Mouse (Mus musculus): Measurements from ENCODE around the gene Ccdc51. TPM values are rescaled to one million over a fixed set of nuclear protein-coding genes. Genes with fewer than 3 reads are reported as not detected.

Gene Ccdc51
- total and polyA plus RNA-seq, 2 experiments from 2014 or later = 7.2 to 12.2 TPM

DNA sequence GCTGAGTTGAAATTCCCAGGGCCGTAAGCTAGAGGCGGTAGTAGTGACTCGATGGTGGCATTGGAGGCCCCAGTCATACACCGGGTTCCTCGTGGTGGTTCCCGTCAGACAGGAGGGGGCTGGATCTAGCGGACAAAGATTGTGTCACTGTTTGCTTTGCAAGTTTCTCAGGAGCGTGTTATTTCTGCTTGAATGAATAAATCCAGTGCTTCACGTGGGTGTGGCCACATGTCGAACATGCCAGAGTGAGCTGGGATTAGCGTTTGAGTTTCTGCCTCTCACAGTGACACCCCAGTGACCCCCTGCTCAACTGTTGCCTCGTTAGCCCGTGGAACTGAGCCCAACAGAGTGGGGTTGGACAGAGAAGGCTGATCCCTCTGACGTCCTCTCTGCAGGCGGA is 8.2 kb downstream of the Ccdc51 start:
- H3K9ac ChIP-seq = no peak overlapping the region
- peaks cover 13% of the 10 kb centered on the region for H3K36me3 ChIP-seq (ENCODE audit: insufficient read depth)
- TF ChIP-seq CTCF (IDR thresholded peaks at IDR 0.05; ENCODE audit: low read depth) = no peak
- no peaks in the 10 kb centered on the region for H3K27me3 ChIP-seq (ENCODE audit: insufficient read depth, low read length)
- H3K27ac ChIP-seq (ENCODE audit: low read depth, low read length) = no peak overlapping the region
- no peak for DNase-seq
- no peak overlapping the region for H3K4me2 ChIP-seq (ENCODE audit: low read depth)
- H3K9me3 ChIP-seq (ENCODE audit: low read length) = no peaks in the 10 kb centered on the region
- ATAC-seq = no peak
- 16% methylated on average over 15 of the region's 15 CpGs for WGBS
- no peak overlapping the region for H3K4me3 ChIP-seq (ENCODE audit: low read depth, low read length)
- peaks cover 9% of the 10 kb centered on the region for H3K4me1 ChIP-seq (ENCODE audit: insufficient read depth)

DNA sequence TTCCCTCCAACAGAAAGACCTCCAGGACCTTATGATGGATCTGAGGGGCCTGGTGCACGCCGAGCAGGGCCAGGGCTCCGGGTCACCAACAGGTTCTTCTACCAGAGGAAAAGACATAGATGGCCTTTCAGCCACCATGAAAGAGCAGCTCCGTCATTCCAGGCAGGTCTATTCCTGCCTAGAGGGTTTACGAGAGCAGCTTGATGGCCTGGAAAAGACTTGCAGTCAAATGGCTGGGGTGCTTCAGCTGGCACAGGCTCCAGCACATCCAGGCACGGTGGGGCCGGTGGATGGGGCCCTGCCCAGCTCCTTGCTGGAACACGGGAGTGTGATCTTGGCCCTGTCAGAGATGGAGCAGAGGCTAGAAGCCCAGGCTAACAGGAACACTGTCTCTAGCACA is 9.5 kb downstream of the Ccdc51 start:
- ATAC-seq = no peak
- H3K9me3 ChIP-seq (ENCODE audit: low read length) = no peaks in the 10 kb centered on the region
- no peak for DNase-seq
- no peak overlapping the region for H3K9ac ChIP-seq
- no peak for TF ChIP-seq CTCF (IDR thresholded peaks at IDR 0.05; ENCODE audit: low read depth)
- no peak overlapping the region for H3K4me3 ChIP-seq (ENCODE audit: low read depth, low read length)
- H3K36me3 ChIP-seq (ENCODE audit: insufficient read depth) = peaks cover 13% of the 10 kb centered on the region
- H3K4me1 ChIP-seq (ENCODE audit: insufficient read depth) = peaks cover 13% of the 10 kb centered on the region
- 93% methylated on average over 8 of the region's 8 CpGs for WGBS
- no peak overlapping the region for H3K4me2 ChIP-seq (ENCODE audit: low read depth)
- H3K27ac ChIP-seq (ENCODE audit: low read depth, low read length) = no peak overlapping the region
- H3K27me3 ChIP-seq (ENCODE audit: insufficient read depth, low read length) = no peaks in the 10 kb centered on the region

DNA sequence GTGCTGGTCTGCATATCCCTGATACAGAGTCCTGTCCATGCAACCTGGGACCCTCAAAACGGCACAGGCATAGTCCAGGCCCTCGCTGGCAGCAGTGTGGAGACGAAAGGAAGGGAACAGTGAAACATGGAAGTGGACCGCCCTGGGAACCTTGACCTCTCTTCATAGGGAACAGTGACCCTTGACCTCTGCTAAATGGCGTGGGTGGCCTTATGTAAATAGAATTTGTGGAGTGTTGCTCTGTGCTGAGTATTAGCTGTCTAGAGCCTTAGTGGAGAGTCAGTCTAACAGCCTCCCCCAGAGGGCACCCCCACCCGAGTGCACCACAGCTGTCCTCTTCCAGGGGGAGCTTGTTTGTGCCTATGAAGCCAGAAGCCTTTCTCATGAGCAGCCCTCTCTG is 10.5 kb downstream of the Ccdc51 start:
- ATAC-seq = no peak
- no peaks in the 10 kb centered on the region for H3K27me3 ChIP-seq (ENCODE audit: insufficient read depth, low read length)
- 0 out of 2 replicates have a peak, but pooled peaks have one; percentile 4 for TF ChIP-seq CTCF (IDR thresholded peaks at IDR 0.05; ENCODE audit: low read depth)
- H3K9me3 ChIP-seq (ENCODE audit: low read length) = no peaks in the 10 kb centered on the region
- WGBS = 63% methylated on average over 6 of the region's 6 CpGs
- H3K4me1 ChIP-seq (ENCODE audit: insufficient read depth) = peaks cover 23% of the 10 kb centered on the region
- no peak overlapping the region for H3K4me2 ChIP-seq (ENCODE audit: low read depth)
- peaks cover 13% of the 10 kb centered on the region for H3K36me3 ChIP-seq (ENCODE audit: insufficient read depth)
- H3K4me3 ChIP-seq (ENCODE audit: low read depth, low read length) = no peak overlapping the region
- H3K27ac ChIP-seq (ENCODE audit: low read depth, low read length) = no peak overlapping the region
- DNase-seq = no peak
- no peak overlapping the region for H3K9ac ChIP-seq

DNA sequence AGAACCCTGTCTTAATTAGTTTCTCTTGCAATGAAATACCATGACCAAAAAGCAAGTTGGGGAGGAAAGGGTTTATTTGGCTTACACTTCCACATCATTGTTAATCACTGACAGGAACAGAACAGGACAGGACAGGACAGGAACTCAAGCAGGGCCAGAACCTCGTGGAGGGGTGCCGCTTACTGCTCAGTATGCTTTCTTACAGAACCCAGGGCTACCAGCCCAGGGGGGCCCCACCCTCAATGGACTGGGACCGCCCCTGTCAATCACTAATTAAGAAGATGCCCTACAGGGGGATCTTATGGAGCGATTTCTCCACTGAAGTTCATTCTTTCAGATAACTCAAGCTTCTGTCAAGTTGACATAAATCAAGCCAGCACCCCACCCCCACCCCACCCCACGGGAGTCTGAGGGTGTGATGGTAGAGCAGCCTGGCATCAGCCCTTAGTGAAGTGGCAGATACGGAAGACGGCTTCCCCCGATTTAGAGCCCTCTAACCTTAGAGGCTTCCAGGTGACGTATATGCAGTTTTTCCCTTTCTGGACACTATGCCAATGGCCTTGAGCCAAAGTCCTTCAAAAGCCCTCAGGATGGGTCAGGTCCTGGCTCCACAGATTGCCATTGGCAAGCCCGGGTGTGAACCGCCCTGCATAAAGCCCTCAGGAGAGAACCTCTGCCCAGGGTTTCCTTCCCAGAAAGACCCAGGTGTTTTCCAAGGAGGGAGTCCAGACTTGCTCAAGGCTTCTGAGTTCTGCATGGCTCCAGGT is 11.7 kb downstream of the Ccdc51 start:
- TF ChIP-seq CTCF (IDR thresholded peaks at IDR 0.05; ENCODE audit: low read depth) = no peak
- Histone ChIP-seq H3K27ac (ENCODE audit: low read depth, low read length) (peak overlapping the region; percentile 100), H3K36me3 (ENCODE audit: insufficient read depth) (peaks cover 13% of the 10 kb centered on the region), H3K27me3 (ENCODE audit: insufficient read depth, low read length) (no peaks in the 10 kb centered on the region), H3K4me2 (ENCODE audit: low read depth) (peak overlapping the region; percentile 83), H3K9me3 (ENCODE audit: low read length) (no peaks in the 10 kb centered on the region), H3K4me3 (ENCODE audit: low read depth, low read length) (peak overlapping the region; percentile 71), H3K4me1 (ENCODE audit: insufficient read depth) (peaks cover 35% of the 10 kb centered on the region), H3K9ac (peak overlapping the region; percentile 95)
- ATAC-seq = no peak
- no peak for DNase-seq
- 16% methylated on average over 11 of the region's 11 CpGs for WGBS

DNA sequence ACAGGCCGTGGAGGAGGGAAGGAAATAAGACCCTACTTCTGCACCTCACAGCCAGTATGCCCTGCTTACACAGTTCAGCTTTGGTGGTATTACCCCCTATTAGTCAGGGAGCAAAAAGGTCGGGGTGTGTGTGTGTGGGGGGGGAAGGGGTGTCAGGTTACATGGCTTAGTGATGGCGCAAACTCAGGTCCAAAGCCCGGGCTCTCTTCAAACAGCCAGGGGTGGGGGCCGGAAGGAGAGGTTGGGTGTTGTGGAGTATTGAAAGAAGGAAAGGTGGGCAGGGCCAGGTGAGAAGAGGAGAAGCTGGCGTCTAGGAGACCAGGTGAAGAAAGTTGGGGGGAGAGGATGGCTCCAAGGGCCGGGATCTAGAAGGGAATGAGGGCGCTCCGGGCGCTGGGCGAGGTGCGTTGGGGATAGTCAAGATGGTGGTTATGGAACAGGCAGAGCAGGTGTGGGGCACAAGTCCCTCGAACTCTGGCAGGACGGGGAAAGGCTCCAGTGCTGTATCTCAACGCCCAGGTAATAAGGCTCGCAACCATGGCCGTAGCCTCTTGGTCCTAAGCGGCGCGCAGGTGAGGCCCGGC is 12.4 kb downstream of the Ccdc51 start:
- no peaks in the 10 kb centered on the region for H3K9me3 ChIP-seq (ENCODE audit: low read length)
- H3K36me3 ChIP-seq (ENCODE audit: insufficient read depth) = peaks cover 16% of the 10 kb centered on the region
- under 1% methylated on average over 21 of the region's 21 CpGs for WGBS
- peak overlapping the region; percentile 100 for H3K27ac ChIP-seq (ENCODE audit: low read depth, low read length)
- DNase-seq (no peak), ATAC-seq (peak; percentile 6)
- H3K4me2 ChIP-seq (ENCODE audit: low read depth) = peak overlapping the region; percentile 83
- H3K27me3 ChIP-seq (ENCODE audit: insufficient read depth, low read length) = no peaks in the 10 kb centered on the region
- peaks cover 35% of the 10 kb centered on the region for H3K4me1 ChIP-seq (ENCODE audit: insufficient read depth)
- H3K9ac ChIP-seq = peak overlapping the region; percentile 95
- TF ChIP-seq CTCF (IDR thresholded peaks at IDR 0.05; ENCODE audit: low read depth) = no peak
- peak overlapping the region; percentile 71 for H3K4me3 ChIP-seq (ENCODE audit: low read depth, low read length)

DNA sequence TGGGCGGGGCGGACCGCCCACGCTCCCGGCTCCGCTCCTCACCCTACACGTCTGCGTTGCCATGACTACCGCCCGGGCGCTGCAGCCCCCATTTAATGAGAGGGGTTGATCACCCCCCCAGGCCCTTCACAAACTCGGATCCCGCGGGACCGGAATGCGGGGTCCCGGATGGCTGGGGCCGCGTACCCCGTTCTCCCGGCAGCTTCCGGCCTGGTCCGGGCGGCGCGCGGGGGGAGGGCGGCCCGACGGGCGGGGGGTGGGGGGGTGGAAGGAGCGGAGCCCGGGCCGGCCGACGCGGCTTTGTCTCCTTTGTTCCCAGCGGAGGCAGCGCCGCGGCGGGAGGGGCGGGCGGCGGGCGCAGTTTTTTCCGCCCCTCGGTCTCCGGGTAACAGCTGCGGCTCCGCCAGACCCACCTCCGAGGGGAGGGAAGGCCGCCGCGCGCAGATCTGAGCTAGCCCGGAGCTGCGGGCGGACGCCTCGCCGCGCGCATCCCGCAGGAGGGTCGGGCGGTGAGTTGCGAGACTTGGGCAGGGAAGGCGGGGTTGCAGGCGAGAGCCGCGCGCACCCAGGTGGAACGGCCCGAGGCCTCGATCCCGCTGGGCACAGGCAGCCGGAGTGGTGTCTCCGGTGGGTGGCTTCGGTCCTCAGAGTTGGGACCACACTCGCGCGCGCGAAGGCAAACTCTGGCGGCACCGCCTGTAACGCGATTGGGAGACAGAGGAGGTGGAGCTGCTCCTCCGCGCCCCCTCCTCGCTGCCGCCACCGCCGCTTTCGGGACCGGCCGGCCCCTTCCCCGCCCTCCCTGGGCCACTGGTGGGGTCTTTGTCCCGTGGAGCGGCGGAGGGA is 13.1 kb downstream of the Ccdc51 start, which contains the start of gene Plxnb1:
Gene Plxnb1, plus strand, starts transcription at position 253 of the 846 bp plus-strand sequence.
- Histone ChIP-seq H3K9me3 (ENCODE audit: low read length) (no peaks in the 10 kb centered on the region), H3K9ac (peak within 1 kb of the TSS; percentile 95), H3K36me3 (ENCODE audit: insufficient read depth) (peaks cover 18% of the 10 kb centered on the region), H3K4me2 (ENCODE audit: low read depth) (peak within 1 kb of the TSS; percentile 83), H3K4me1 (ENCODE audit: insufficient read depth) (peaks cover 35% of the 10 kb centered on the region), H3K4me3 (ENCODE audit: low read depth, low read length) (peak within 1 kb of the TSS; percentile 71), H3K27me3 (ENCODE audit: insufficient read depth, low read length) (no peaks in the 10 kb centered on the region), H3K27ac (ENCODE audit: low read depth, low read length) (peak within 1 kb of the TSS; percentile 100)
- no peak for TF ChIP-seq CTCF (IDR thresholded peaks at IDR 0.05; ENCODE audit: low read depth)
- peak; percentile 90 for DNase-seq
- ATAC-seq = peak; percentile 76
- WGBS = 1% methylated on average over 92 of the region's 102 CpGs

Data from forebrain, postnatal 0 days (tissue).